Mouse (Mus musculus) spleen, adult 2 months (tissue): Measurements from ENCODE around the gene Ankrd60. TPM values are rescaled to one million over a fixed set of nuclear protein-coding genes. Genes with fewer than 3 reads are reported as not detected.
A peak's percentile ranks its signal among the peaks of the same experiment; 100 is the strongest.

Experiments used
- DNase-seq, 2 experiments: peaks; one replicate each; pipeline versions ENCODE4 v3.0.0 to v3.0.0-alpha.2; 2012 to 2021; ENCODE audit warnings: low spot score in 2 of 2, low read depth in 1 of 2
- H3K27ac ChIP-seq: fragments of 200-500 bp; 2 replicates; pipeline ENCODE4 v1.5.1; 2012; ENCODE audit warnings: low read length, inconsistent platforms; ENCODE audit not compliant: insufficient read depth
- H3K27me3 ChIP-seq: fragments of 200-500 bp; 2 replicates; pipeline ENCODE4 v1.6.1; 2012; ENCODE audit warnings: mild to moderate bottlenecking, moderate library complexity, low read length, inconsistent platforms; ENCODE audit not compliant: control insufficient read depth, insufficient read depth
- H3K36me3 ChIP-seq: fragments of 200-500 bp; 2 replicates; pipeline ENCODE4 v1.6.1; 2012; ENCODE audit warnings: mild to moderate bottlenecking, low read length, inconsistent platforms; ENCODE audit not compliant: control insufficient read depth, insufficient read depth
- H3K4me1 ChIP-seq: fragments of 200-500 bp; 2 replicates; pipeline ENCODE4 v1.6.1; 2011; ENCODE audit warnings: inconsistent platforms; ENCODE audit not compliant: control insufficient read depth, insufficient read depth, insufficient read length
- H3K4me3 ChIP-seq: fragments of 200-500 bp; 2 replicates; pipeline ENCODE4 v1.5.1; 2011; ENCODE audit warnings: mild to moderate bottlenecking, inconsistent platforms; ENCODE audit not compliant: insufficient read depth, insufficient read length; ENCODE audit errors: extremely low read depth
- CTCF ChIP-seq: fragments of 200-500 bp; IDR thresholded peaks from 2 replicates; pipeline ENCODE4 v1.5.1; 2011; ENCODE audit warnings: mild to moderate bottlenecking, inconsistent platforms; ENCODE audit not compliant: insufficient read depth, insufficient read length, insufficient replicate concordance; ENCODE audit errors: extremely low read depth
- POLR2A ChIP-seq: fragments of 200-500 bp; IDR thresholded peaks from 2 replicates; pipeline ENCODE4 v1.6.1; 2011; ENCODE audit warnings: low read depth, low read length, inconsistent platforms
- WGBS: fragments of 180-500 bp; shearing (Covaris S2); methylation state at CpG from one replicate; pipeline ENCODE4 v1.1.7; 2018; 5-methylcytosine and 5-hydroxymethylcytosine counted together
- polyA plus RNA-seq: library from polyadenylated mRNA; depleted of rRNA; stranded (reverse); fragments of >200 nt; gene quantifications from 2 replicates; pipeline ENCODE4 v1.2.3, GENCODE M21; 2012

Ankrd60 gene
- polyA plus RNA-seq, 1 experiment: not detected

GRCm38 (mm10) chr2:173541748-173542147, 36.4 kb downstream of the Ankrd60 start:
- 53% methylated on average over 4 of the region's 4 CpGs for WGBS
- Histone ChIP-seq H3K36me3 (no peaks in the 10 kb centered on the region), H3K27ac (no peak overlapping the region), H3K4me1 (no peaks in the 10 kb centered on the region), H3K27me3 (no peaks in the 10 kb centered on the region), H3K4me3 (no peak overlapping the region)
- DNase-seq: no peak
- TF ChIP-seq POLR2A: no peak
- no peak for TF ChIP-seq CTCF

- TF ChIP-seq POLR2A (no peak), CTCF (no peak)
- no peaks in the 10 kb centered on the region for H3K36me3 ChIP-seq
- H3K27me3 ChIP-seq: no peaks in the 10 kb centered on the region
- no peak for DNase-seq
- 74% methylated on average over 15 of the region's 15 CpGs for WGBS
- H3K27ac ChIP-seq: no peak overlapping the region
- no peaks in the 10 kb centered on the region; the same call in 1 of the 2 replicates for H3K4me1 ChIP-seq
- no peak overlapping the region for H3K4me3 ChIP-seq
Observed at GRCm38 (mm10) chr2:173539781-173540180, 38.4 kb downstream of the Ankrd60 start.

- 95% methylated on average over 9 of the region's 9 CpGs for WGBS
- no peak for DNase-seq
- TF ChIP-seq CTCF: no peak
- TF ChIP-seq POLR2A: no peak
- H3K4me1 ChIP-seq: peaks cover 5% of the 10 kb centered on the region; the same call in 1 of the 2 replicates
- no peaks in the 10 kb centered on the region for H3K36me3 ChIP-seq
- no peak overlapping the region for H3K4me3 ChIP-seq
- H3K27me3 ChIP-seq: no peaks in the 10 kb centered on the region
- no peak overlapping the region for H3K27ac ChIP-seq
Observed at GRCm38 (mm10) chr2:173535886-173536285, 42.3 kb downstream of the Ankrd60 start.

- Histone ChIP-seq H3K27me3 (no peaks in the 10 kb centered on the region), H3K27ac (no peak overlapping the region), H3K4me1 (peaks cover 5% of the 10 kb centered on the region; the same call in 1 of the 2 replicates), H3K36me3 (no peaks in the 10 kb centered on the region), H3K4me3 (no peak overlapping the region)
- no peak for TF ChIP-seq CTCF
- TF ChIP-seq POLR2A: no peak
- WGBS: 86% methylated on average over 18 of the region's 18 CpGs
- DNase-seq: no peak
Observed at GRCm38 (mm10) chr2:173535390-173535789, 42.8 kb downstream of the Ankrd60 start.

- no peak overlapping the region for H3K27ac ChIP-seq
- DNase-seq: peak; percentile 26 to 30
- WGBS: 4% methylated on average over 7 of the region's 7 CpGs
- H3K36me3 ChIP-seq: no peaks in the 10 kb centered on the region
- H3K27me3 ChIP-seq: no peaks in the 10 kb centered on the region
- TF ChIP-seq CTCF (no peak), POLR2A (no peak)
- no peak overlapping the region for H3K4me3 ChIP-seq
- peaks cover 5% of the 10 kb centered on the region; the same call in 1 of the 2 replicates for H3K4me1 ChIP-seq
Observed at GRCm38 (mm10) chr2:173534581-173534980, 43.6 kb downstream of the Ankrd60 start.

- no peak overlapping the region for H3K27ac ChIP-seq
- H3K27me3 ChIP-seq: no peaks in the 10 kb centered on the region
- no peak for TF ChIP-seq POLR2A
- TF ChIP-seq CTCF: no peak
- DNase-seq: no peak
- 84% methylated on average over 15 of the region's 15 CpGs for WGBS
- no peak overlapping the region for H3K4me3 ChIP-seq
- H3K36me3 ChIP-seq: no peaks in the 10 kb centered on the region
- peaks cover 9% of the 10 kb centered on the region; the same call in 1 of the 2 replicates for H3K4me1 ChIP-seq
Observed at GRCm38 (mm10) chr2:173532711-173533462, 45.3 kb downstream of the Ankrd60 start.

- Histone ChIP-seq H3K27me3 (no peaks in the 10 kb centered on the region), H3K4me3 (no peak overlapping the region), H3K4me1 (peaks cover 4% of the 10 kb centered on the region; the same call in 1 of the 2 replicates), H3K36me3 (no peaks in the 10 kb centered on the region), H3K27ac (no peak overlapping the region)
- DNase-seq: no peak
- no peak for TF ChIP-seq CTCF
- no peak for TF ChIP-seq POLR2A
- WGBS: 49% methylated on average over 3 of the region's 3 CpGs
Observed at GRCm38 (mm10) chr2:173528493-173528892, 49.7 kb downstream of the Ankrd60 start.
